Mouse (Mus musculus): ENCODE data around the gene Fmo1. TPM values are rescaled to one million over a fixed set of nuclear protein-coding genes. Genes with fewer than 3 reads are reported as not detected.

Fmo1 gene
- total RNA-seq (2021) = 10 to 100 TPM; 36.2 to 53.0 TPM

GRCm38 (mm10) chr1:162866280-162866681, at the start of gene Fmo1:
TSS of gene Fmo1 (minus strand) at chr1:162866610.
- intact Hi-C loops (cut with DNase I) = loop anchor here (1.0 kb wide), 1 partner anchor 13 kb away; no protein-coding TSS in a partner anchor
- peak in 1 of 2 experiments; percentile 28 for DNase-seq

GRCm38 (mm10) chr1:162914932-162915556, 48.6 kb upstream of the Fmo1 start:
- intact Hi-C loops (cut with DNase I) = no loop called here
- DNase-seq = no peak

GRCm38 (mm10) chr1:162912085-162912484, 45.7 kb upstream of the Fmo1 start:
- DNase-seq = no peak
- intact Hi-C loops (cut with DNase I) = no loop called here

GRCm38 (mm10) chr1:162901879-162902278, 35.5 kb upstream of the Fmo1 start:
- intact Hi-C loops (cut with DNase I) = no loop called here

GRCm38 (mm10) chr1:162897838-162898811, 31.7 kb upstream of the Fmo1 start, which contains the start of gene Fmo2:
TSS of gene Fmo2 (minus strand) at chr1:162898726.
- intact Hi-C loops (cut with DNase I) = loop anchor here (5.0 kb wide), 2 partner anchors 34 to 86 kb away; partner anchors contain the start of gene Fmo4
- DNase-seq = peak; percentile 54 to 67

More at GRCm38 (mm10) chr1:162901879-162902278, 35.5 kb upstream of the Fmo1 start:
- DNase-seq = no peak

- intact Hi-C loops (cut with DNase I) = loop anchor here (1.0 to 5.0 kb wide), 4 partner anchors 36 to 174 kb away; partner anchors contain the start of gene Fmo4
- DNase-seq = peak; percentile 75 to 87
Measured at GRCm38 (mm10) chr1:162895900-162896299, 29.5 kb upstream of the Fmo1 start.

- no peak for DNase-seq
- intact Hi-C loops (cut with DNase I) = no loop called here
Measured at GRCm38 (mm10) chr1:162893014-162893413, 26.6 kb upstream of the Fmo1 start.

GRCm38 (mm10) chr1:162891980-162892451, 25.6 kb upstream of the Fmo1 start:
- intact Hi-C loops (cut with DNase I) = no loop called here

GRCm38 (mm10) chr1:162888646-162889045, 22.2 kb upstream of the Fmo1 start:
- DNase-seq = no peak
- intact Hi-C loops (cut with DNase I) = no loop called here

More at GRCm38 (mm10) chr1:162891980-162892451, 25.6 kb upstream of the Fmo1 start:
- DNase-seq = peak in 1 of 2 experiments; percentile 49

GRCm38 (mm10) chr1:162887644-162888043, 21.2 kb upstream of the Fmo1 start:
- DNase-seq = no peak
- intact Hi-C loops (cut with DNase I) = loop anchor here (2.0 kb wide), 1 partner anchor 23 kb away; no protein-coding TSS in a partner anchor

GRCm38 (mm10) chr1:162886138-162886816, 19.9 kb upstream of the Fmo1 start:
- intact Hi-C loops (cut with DNase I) = loop anchor here (2.0 kb wide), 1 partner anchor 21 kb away; no protein-coding TSS in a partner anchor
- no peak for DNase-seq

- DNase-seq = no peak
- intact Hi-C loops (cut with DNase I) = no loop called here
Measured at GRCm38 (mm10) chr1:162882681-162883080, 16.3 kb upstream of the Fmo1 start.

- intact Hi-C loops (cut with DNase I) = loop anchor here (1.0 to 10.0 kb wide), 2 partner anchors 13 to 135 kb away; partner anchors contain the start of genes Fmo1 and Prrc2c
- DNase-seq = peak; percentile 56 to 77
Measured at GRCm38 (mm10) chr1:162879595-162880369, 13.4 kb upstream of the Fmo1 start.

GRCm38 (mm10) chr1:162875091-162875490, 8.7 kb upstream of the Fmo1 start:
- DNase-seq = no peak
- intact Hi-C loops (cut with DNase I) = loop anchor here (10.0 kb wide), 1 partner anchor 130 kb away; the partner anchor contains the start of gene Prrc2c

GRCm38 (mm10) chr1:162871701-162872311, 5.4 kb upstream of the Fmo1 start:
- no peak for DNase-seq
- intact Hi-C loops (cut with DNase I) = loop anchor here (10.0 kb wide), 1 partner anchor 127 kb away; the partner anchor contains the start of gene Prrc2c

GRCm38 (mm10) chr1:162870978-162871377, 4.6 kb upstream of the Fmo1 start:
- DNase-seq = no peak
- intact Hi-C loops (cut with DNase I) = loop anchor here (10.0 kb wide), 1 partner anchor 126 kb away; the partner anchor contains the start of gene Prrc2c

- intact Hi-C loops (cut with DNase I) = no loop called here
- DNase-seq = no peak
Measured at GRCm38 (mm10) chr1:162867396-162867795, 986 bp upstream of the Fmo1 start.

GRCm38 (mm10) chr1:162865493-162865830, 948 bp downstream of the Fmo1 start:
- no peak for DNase-seq
- intact Hi-C loops (cut with DNase I) = loop anchor here (2.0 kb wide), 1 partner anchor 21 kb away; no protein-coding TSS in a partner anchor

Measured in heart, postnatal 36 days (tissue).